Mouse (Mus musculus) retina, postnatal 7 days (tissue): ENCODE data around the gene Ncf4.
A peak's percentile ranks its signal among the peaks of the same experiment; 100 is the strongest.
"Not testable (repeated sequence)": the region's sequence is repeated elsewhere in the genome, so short reads cannot be mapped to it uniquely, and the experiment has no call there.

Source experiments
- DNase-seq: peaks from one replicate; pipeline ENCODE4 v3.0.0-alpha.2; 2012; ENCODE audit warnings: low read depth, low spot score

Ncf4 gene

DNA sequence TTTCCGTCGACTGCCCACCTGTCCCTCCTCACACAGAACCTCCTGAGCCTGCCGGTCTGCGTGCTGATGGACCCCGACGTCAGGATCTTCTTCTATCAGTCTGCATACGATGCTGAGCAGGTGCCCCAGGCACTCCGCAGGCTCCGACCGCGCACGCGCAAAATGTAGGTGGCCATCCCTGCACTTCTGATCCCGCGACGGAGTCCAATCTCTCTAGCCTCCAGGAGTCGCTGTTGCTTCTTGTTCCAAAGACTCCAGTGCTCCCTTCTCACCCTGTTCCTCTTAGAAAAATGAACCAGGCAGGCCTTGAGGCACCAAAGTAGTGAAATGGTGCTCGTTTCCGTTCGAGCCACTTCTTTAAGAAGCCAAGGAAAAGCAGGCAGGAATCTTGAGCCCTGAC, 10.2 kb downstream of the Ncf4 start:
- peak; percentile 64 for DNase-seq

DNA sequence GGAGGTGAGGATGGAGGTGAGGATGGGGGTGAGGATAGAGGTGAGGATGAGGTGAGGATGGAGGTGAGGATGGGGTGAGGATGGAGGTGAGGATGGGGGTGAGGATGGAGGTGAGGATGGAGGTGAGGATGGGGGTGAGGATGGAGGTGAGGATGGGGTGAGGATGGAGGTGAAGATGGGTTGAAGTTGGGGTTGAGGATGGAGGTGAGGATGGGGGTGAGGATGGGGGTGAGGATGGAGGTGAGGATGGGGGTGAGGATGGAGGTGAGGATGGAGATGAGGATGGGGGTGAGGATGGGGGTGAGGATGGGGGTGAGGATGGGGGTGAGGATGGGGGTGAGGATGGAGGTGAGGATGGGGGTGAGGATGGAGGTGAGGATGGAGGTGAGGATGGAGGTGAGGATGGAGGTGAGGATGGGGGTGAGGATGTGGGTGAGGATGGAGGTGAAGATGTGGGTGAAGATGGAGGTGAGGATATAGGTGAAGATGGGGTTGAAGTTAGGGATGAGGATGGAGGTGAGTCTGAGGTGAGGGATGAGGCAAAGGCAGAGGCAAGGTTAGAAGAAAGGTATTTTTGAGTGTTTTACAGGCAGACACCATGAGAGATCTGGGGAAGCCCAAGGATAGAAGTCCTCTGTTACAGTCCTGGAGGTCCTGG, 12.1 kb downstream of the Ncf4 start:
- DNase-seq = not testable (repeated sequence)

GRCm38 (mm10) chr15:78257326-78258050, 12.9 kb downstream of the Ncf4 start:
- DNase-seq = peak; percentile 51

- DNase-seq = no peak
Observed at GRCm38 (mm10) chr15:78258246-78258865, 13.8 kb downstream of the Ncf4 start.

DNA sequence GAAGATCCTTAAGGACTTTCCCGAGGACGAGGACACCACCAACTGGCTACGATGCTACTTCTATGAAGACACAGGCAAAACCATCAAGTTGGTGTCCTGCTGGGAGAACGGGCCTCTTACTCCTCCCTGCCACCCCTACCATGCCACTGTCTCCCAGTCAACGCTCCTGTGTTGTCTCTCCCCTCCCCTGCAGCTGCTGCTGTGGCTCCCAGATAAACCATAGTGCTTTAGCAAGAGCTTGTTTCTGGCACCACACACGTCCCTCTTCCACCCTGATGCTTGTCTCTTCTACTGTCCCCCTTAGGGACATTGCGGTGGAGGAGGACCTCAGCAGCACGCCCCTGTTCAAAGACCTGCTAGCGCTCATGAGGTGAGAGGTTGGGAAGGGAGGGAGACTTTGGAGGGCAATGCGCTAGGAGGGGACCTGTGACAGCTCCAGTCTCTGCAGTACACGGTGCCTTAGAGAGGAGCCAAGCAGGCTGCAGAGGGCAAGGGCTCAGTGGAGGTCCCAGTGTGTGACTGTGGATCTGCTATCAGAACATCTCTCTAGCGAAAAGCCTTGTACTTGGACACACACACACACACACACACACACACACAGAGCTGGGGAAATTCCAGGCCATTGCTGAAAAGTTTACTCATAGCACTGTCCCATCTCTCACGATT, 16.2 kb downstream of the Ncf4 start:
- DNase-seq = no peak

DNA sequence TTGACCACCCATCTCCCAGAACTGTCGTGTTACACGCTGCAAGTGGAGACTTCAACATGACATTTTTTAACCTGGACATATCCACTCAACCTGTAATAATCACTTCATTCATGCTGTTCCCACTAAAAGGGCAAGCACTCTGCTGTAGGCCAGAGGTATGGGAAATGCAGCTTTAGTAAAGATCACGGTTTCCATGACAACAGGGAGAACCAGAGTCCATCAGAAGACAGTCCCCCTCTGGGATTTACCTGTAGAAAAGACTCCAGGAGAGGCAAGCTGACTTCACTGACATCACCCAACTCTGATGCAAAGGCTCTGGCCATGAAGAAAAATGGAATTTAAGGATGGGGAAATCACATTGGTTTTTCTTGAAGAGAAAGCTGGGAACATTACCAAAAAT, 18.7 kb downstream of the Ncf4 start:
- DNase-seq = no peak

- DNase-seq = no peak
Observed at GRCm38 (mm10) chr15:78267441-78267840, 22.8 kb downstream of the Ncf4 start.

- no peak for DNase-seq
Observed at GRCm38 (mm10) chr15:78267865-78268264, 23.3 kb downstream of the Ncf4 start.

DNA sequence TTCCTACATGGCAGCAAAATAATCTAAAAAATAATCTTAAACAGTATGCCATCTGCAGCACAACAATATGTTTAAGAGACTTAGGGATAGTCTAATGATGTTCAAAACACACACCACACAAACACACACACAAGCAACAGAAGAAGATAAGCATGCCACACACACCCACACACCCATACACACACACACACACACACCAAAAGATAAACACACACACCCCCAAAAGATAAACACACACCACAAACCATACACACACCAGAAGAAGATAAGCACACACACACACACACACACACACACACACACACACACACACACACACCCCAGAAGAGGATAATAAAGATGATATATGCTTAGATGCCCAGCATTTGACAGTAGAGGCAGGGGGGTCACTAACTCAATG, 26.6 kb downstream of the Ncf4 start:
- DNase-seq = no peak

- no peak for DNase-seq
Observed at GRCm38 (mm10) chr15:78278308-78278707, 33.7 kb downstream of the Ncf4 start.

DNA sequence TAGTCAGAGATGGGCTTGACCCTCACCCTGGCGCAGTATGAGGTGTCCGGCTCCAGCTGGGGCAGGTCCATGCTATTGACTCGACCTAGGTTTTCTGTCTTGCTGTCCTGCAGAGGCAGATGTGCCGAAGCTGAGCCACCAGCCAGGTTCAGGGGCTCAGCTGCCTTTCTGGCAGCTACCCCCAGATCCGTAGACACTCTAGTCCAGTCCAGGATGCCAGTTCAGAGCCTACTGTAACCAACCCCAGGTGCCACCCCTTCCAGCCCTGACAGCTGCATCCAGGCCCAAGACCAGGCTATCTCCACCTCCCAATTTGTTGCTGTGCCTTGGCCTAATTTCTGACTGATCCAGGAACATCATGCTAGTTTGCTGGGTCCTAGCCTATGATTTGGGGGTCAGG, 43.3 kb downstream of the Ncf4 start:
- DNase-seq = no peak

- DNase-seq = not testable (repeated sequence)
Observed at GRCm38 (mm10) chr15:78289775-78290174, 45.2 kb downstream of the Ncf4 start.

GRCm38 (mm10) chr15:78293228-78293627, 48.6 kb downstream of the Ncf4 start:
- DNase-seq = not testable (repeated sequence)

DNA sequence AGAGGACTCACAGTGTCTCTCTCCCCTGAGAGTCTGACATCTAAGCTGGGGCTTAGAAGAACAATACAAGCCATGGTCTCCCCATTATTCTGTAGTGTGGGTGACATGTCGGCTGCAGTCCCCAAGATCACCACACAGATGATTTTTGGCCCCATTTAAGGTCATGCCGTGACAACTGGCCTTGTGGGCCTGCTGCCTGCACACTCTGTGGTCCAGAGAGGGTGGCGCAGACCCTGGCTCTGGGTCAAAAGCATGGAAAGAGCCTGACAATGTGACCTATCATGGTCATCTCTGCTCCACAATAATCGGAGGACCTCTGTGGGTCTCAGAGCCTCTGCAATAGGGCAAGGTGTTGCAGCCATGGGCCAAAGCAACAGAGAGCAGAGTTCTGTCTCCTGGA, 49.1 kb downstream of the Ncf4 start:
- no peak for DNase-seq

GRCm38 (mm10) chr15:78298558-78298957, 54.0 kb downstream of the Ncf4 start:
- no peak for DNase-seq

DNA sequence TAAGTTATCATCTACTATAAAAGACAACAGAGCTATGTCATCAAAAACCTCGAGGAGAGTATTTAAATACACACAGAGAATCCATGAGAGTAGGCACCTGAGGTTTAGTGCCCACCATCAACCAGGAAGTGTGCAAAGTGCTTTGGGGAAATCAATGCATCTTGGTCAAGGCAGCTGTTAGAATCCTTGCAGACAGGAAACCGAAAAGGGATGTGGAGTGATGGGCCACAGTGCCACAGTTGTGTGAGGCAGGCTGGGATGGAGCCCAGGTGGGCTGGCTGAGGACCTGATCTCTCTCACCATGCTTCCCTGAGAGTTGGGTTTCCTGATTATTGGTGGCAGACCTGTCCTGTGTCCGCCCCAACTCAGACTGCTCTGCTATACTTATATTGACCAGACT, 55.0 kb downstream of the Ncf4 start:
- DNase-seq = no peak

DNA sequence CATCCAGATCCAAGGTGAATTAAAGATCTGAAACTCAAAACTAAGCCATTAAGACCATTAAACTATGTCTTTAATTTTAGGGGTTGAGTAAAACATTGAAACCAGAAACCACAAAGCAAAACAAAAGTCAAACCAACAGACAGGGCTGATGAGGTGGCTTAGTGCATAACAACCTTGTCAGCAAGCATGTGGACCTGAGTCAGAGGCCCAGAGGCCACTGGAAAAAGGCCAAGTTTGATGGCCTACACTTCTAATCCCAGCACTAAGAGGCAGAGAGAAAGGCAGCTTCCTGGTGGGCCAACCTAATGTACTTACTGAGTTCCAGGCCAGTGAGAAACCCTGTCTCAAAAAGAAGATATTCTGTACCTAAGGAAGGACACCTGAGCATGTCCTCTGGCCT, 56.2 kb downstream of the Ncf4 start:
- no peak for DNase-seq

- DNase-seq = no peak
Observed at GRCm38 (mm10) chr15:78302718-78303117, 58.1 kb downstream of the Ncf4 start.

DNA sequence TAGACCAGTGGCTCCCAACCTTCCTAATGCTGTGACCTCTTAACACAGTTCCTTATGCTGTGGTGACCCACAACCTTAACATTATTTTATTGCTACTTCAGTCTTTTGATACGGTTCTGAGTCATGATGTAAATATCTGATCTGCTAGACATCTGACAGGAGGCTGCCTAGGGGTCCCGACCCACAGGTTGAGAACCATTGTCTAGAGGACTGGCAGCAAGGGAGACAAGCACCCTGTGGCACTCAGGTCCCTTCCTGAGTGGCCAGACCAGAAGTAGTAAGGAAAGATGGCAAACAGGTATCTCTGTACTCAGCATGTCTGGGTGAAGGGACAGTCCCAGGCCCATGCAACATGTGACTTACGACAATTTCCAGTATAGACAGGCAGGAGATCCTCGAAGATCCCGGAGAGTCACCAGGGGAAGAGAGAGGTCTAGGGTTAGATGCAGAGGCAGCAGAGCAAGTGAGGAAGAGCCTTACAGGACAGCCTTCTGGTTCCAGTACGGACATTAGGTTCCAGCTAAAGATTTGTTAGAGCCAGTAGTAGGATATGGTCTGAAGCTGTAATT, 59.1 kb downstream of the Ncf4 start:
- DNase-seq = no peak

GRCm38 (mm10) chr15:78305341-78305933, 60.8 kb downstream of the Ncf4 start, which contains the start of gene Csf2rb2:
Csf2rb2 (minus strand) TSS chr15:78305721.
- no peak for DNase-seq

DNA sequence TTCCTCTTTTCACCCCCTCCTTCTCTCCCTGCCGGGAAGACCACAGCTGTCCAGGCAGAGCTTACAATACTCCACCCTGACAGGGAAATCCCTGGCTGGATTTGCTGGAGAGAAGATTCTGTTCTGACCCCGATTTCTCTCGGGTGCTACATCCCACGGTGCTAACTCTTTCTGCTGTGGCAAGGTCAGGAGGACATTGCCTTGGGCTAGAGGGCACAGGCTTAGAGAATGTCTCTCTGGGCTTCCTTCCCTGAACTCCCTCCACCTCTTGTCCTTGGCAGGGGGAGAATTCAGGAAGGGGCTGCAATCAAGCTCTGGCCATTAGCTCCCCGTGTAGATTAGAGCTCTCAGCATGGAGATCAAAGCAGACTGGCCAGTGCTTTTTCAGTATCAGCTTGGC, 65.3 kb downstream of the Ncf4 start:
- peak; percentile 28 for DNase-seq

- DNase-seq = no peak
Observed at GRCm38 (mm10) chr15:78310971-78311370, 66.4 kb downstream of the Ncf4 start.
